Mouse (Mus musculus) kidney, postnatal 10 days (tissue): ENCODE data around the gene Gm12185.
A peak's percentile ranks its signal among the peaks of the same experiment; 100 is the strongest.
"Not testable (repeated sequence)": the region's sequence is repeated elsewhere in the genome, so short reads cannot be mapped to it uniquely, and the experiment has no call there.

Source experiments
- DNase-seq: peaks from one replicate; pipeline ENCODE4 v3.0.0; 2021; ENCODE audit warnings: mixed read lengths

The Gm12185 gene

DNA sequence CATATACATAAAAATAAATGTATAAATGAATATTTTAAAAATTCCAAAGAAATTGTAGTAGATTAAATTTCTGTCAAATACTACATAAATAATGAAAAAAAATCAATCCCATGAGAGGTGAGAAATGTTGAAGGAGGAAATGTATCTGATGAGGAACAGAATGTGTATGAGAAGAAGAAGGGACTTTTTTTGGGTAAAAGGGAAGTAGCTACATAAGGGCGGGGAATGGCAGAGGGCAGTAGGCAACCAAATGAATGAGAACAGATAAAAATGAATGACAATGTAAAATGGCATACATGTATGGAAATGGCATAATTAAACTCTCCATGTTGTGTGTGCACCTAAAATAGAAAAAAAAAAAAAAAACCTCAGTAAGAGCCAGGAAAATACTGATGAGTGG, 78.4 kb downstream of the Gm12185 start:
- no peak for DNase-seq

GRCm38 (mm10) chr11:48908459-48908858, 83.6 kb downstream of the Gm12185 start:
- no peak for DNase-seq

DNA sequence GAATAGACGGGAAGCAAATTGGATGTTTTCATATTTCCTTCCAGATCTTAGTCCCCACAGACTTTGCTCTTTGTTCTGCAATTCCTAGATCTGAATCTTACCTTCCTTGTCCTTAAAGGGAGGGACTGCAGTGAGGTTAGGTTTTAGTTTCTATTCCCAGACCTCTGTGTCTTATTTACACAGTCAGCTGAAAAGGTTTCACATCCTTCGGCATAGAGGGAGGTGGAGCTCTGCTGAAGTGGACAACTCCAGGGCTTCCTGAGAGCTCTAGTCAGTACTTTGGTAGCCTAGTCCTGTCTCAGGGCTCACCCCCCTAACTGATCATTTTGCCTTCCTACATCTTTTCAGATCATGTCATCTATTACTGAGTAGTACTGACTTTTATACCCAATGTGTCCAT, 90.0 kb downstream of the Gm12185 start, which contains the start of gene Gm5431:
TSS of gene Gm5431 (minus strand) at position 194 of the 400 bp plus-strand sequence.
- no peak for DNase-seq

DNA sequence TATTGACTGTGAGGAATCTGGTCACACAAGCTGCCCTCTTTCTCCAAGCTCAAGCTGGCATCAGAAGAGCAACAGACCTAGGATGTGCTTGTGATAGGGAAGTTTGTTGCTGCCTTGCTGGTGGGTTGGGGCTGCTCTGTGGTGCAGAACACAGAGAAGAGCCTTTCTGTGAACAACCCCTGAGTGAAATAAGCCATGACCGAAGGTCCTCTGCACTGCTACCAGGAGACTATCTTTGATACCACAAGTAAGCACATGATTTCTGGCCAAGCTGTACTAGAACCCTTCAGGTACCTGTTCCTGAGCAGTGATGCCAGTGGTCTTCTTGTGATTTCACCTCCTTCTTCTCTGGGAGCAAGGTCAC, 90.5 kb downstream of the Gm12185 start:
- DNase-seq: not testable (repeated sequence)

DNA sequence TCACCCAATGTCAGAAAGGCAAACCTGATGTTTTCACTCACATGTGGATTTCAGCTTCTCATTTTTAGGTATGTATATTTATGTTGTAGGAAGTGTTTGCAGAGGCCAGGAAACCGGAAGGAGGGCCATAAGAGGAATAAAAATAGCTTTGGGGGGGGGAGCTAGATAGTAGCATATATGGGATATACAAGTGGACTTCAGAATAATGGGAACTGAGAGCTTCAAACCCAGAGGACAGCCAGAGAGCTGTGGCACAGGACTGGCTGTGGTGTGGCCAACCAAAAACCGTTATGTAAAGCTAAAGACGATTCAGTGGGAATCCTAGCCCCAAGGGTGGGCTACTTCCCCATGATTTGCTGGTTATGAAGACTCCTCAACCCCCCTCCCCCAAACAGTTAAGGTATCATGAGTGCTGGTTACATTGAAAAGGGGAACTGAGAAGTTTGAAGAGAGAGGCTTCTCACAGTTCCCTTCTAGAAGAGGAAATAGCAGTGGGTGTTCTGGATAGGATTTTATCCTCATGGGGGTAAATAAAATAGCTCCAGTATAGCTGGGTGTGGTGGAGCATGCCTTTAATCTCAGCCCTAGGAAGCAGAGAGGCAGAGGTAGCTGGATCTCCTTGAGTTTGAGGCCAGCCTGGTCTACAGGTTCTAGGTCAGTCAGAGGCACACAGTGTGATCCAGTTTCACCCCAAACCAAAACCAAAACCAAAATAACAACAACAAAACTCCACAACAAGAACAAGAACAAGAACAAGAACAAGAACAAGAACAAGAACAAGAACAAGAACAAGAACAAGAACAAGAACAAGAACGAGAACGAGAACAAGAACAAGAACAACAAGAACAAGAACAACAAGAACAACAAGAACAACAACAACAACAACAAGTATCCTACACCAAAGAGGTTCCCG, 91.1 kb downstream of the Gm12185 start:
- not testable (repeated sequence) for DNase-seq

DNA sequence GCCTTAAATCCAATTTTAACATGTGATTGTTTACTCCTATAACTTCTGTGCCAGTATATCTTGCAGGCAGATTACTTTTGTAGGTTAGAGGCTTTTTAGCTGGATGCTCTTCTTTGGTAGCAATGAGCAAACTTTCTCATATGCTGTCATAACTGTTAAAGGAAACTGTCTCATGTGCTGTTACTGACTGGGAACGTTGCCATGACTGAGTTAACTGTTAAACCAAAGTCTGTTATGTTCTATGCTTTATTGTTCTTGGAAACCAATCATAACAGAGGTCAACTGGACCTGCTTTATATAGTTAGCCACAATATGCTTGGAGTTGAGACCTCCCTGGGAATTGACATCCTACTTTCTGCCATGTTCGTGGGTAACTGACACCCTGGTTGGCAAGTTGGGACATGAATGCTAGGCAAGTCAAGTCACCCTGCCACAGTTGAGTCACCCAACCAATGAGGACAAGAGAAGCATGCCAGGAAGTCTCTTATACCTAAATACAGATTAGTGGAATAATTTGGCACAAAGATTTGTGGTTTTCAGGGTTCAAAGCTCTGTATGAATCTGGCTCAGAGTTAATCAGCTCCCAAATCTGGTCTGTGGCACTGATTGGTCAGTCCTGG, 93.1 kb downstream of the Gm12185 start:
- peak; percentile 16 for DNase-seq

DNA sequence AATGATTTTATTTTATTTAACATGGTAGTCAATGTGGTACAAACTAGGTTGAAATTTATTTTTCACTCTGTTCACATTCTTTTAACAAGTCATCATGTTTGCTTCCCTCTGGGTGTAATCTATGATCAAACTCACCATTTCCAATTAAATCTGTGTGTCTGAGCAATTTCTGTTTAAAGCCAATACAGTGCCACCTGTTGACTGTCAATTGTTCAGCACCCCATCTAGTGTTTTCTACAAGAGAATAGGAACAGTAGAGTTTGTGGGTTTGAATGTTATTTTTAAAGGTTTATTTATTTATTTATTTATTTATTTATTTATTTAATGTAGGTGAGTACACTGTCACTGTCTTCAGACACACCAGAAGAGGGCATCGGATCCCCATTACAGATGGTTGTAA, 115.3 kb downstream of the Gm12185 start:
- DNase-seq: no peak

DNA sequence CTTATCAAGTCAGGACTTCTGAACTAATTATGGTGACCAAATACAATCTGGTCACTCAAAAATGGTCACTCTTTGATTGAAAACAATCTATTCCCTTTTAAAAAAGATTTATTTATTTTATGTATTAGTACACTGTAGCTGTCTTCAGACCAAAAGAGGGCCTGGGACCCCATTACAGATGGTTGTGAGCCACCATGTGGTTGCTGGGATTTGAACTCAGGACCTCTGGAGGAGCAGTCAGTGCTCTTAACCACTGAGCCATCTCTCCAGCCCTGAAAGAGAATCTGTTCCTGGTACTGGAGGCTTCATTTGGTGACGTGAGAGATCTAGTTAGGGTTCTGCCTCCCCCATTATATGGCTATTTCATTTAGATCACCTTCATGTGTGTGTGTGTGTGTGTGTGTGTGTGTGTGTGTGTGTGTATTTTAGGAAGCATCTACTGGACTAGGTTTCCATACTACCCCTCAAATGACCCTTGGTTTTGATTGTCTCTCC, 116.6 kb downstream of the Gm12185 start:
- not testable (repeated sequence) for DNase-seq

DNA sequence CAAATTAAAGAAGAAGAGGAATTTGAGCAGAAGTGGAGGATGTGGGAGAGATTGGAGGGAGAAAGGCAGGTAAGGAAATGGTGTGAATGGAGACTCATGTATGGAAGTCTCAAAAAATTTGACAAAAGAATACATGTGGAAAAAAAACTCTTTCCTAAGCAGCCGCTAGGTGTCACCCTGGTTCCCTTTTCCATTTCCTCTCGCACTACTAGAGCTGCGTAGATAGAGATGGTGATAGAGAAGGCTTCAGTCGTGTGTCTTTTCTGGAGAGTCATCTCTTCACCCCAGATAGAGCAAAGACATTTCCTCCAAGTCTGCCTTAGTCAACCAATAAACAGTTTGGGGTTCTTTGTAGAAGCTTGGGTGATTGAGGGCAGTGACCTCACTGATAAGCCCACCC, 117.6 kb downstream of the Gm12185 start:
- peak; percentile 70 for DNase-seq

DNA sequence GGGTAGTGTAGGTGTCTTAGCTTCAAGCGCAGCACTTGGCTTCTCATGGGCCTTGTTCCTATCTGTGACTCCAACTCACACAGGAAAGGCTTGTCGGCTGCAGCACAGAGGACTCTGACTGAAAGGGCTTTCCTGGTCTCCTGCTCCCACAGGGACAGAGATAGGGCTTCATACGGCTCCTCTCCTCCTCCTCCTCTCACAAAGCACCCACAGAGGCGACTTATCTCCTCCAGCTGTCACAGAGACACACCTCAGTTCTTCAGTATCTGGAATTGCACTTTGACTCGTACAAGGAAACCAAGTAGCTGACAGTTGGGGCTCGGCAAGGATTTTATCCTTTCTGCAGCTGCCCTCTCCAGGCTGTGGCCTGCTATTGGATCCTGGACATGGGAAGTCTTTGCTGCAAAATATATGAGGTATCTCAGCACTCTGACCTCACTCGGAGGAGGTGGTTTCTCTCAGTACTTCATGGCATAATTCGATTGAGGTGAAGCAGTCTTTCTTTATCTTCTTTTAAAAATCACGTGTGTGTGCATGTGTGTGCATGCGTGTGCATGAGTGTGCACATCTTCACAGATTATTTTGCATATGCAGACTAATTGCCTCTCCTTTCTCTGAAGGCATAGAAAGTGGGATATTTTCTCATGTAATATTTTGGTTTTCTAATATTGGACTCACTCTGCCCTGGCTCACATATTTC, 118.3 kb downstream of the Gm12185 start:
- no peak for DNase-seq

- no peak for DNase-seq
These were observed 119.2 kb downstream of the Gm12185 start for GRCm38 (mm10) chr11:48872695-48873300.

DNA sequence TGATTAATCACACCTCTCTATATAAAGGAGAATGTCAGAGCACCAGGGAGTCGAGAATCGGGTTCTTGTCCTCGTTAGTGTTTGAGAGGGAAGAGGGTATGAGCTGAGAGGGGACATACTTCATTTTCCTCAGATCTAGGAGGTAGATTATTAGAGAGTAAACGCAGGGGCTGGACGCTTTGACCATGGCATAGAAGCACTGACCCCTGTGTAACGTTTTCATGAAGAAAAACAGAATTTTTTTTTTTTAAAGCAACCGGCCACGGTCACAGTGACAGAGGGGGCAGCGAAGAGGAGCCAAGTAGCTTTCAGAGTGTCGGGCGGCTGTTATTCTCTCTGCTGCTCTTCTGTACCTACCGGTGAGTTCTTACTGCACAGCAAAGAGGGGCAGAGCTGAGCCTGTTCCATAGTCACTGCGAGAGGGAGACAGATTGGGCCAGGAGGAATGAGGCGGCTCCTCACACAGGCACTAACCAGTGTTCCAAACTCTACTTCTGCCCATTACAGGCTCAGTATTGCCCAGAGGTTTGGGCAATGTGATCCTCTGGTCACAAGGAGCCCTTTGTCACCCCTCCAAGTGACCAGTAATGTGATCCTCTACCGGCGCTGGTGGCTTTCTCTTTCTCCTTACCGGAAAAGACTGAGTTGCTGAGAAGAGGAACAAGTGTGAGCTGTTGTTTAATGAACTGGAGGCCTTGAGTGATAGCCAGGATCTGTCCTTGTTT, 120.0 kb downstream of the Gm12185 start:
- peak; percentile 49 for DNase-seq

DNA sequence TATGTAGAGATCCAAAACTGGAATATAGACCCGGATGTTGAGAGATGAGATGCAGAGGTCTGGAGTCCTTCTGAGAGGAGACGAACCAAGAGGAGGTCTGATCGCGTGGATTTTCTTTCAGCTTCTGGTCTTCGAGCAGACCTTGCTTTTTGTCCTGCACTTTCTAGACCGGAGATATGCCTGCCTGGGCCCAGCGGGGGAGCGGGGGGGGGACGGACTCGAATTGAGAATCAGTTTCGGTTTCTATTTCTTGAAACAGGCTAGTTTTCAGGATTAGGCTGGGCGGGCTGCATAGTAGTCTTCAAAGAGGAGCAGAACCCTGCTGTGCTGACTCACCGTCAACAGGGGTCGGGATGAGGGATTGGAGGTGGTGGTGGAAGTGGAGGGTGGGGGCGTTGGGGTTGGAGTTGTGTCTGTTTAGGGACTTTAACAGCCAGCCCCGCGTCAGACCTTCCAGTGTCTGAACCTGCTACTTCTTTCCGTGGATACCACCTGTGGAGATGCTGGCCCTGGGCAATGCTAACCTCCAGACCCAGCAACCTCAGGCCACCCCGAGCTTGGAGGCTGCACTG, 120.7 kb downstream of the Gm12185 start, which contains the start of gene Irgm1:
TSS of gene Irgm1 (minus strand) at position 483 of the 572 bp plus-strand sequence.
- peak; percentile 86 for DNase-seq

- no peak for DNase-seq
These were observed 121.2 kb downstream of the Gm12185 start for GRCm38 (mm10) chr11:48870781-48871180.

DNA sequence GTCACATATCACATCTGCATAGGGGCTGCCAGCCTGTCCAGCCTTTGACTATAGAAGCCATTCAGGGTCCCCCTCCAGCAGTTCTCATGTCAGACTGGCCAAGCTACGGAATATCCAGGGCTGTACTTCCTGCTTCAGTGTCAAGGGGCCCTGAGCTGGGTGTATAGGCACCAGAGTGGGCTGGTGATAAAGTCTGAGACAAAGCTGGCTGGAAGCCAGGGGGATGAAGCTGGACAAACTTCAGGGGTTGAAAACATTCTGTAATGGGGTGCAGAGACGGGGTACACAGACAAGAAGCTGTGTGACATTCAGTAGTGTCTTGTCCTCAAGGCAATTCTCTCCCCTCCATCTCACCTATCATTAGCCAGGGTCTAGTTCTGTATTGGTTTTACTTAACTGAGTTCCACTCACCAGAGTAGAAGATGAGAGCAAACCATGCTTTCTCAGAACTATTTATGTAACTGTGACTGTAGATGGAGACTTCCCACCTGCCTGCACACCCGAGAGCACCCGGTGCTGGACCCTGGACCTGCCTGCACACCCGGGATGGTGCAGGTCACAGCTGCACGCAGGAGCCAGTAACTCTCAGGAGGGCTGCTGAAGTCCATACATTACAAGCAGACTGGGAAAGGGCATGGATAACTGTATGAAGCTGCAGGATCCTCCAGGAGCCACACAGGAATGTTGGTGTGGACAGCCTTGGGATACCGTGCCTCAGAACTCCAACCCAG, 122.5 kb downstream of the Gm12185 start:
- DNase-seq: peak; percentile 52

- DNase-seq: no peak
These were observed 125.5 kb downstream of the Gm12185 start for GRCm38 (mm10) chr11:48866481-48866880.

GRCm38 (mm10) chr11:48863808-48864207, 128.2 kb downstream of the Gm12185 start:
- DNase-seq: no peak

GRCm38 (mm10) chr11:48862784-48863319, 129.2 kb downstream of the Gm12185 start:
- no peak for DNase-seq

- peak; percentile 75 for DNase-seq
These were observed 133.0 kb downstream of the Gm12185 start for GRCm38 (mm10) chr11:48859014-48859413.
